Mouse (Mus musculus) olfactory bulb, adult 2 months (tissue): ENCODE results near the gene Gm19410.

ENCODE experiments used
- CTCF ChIP-seq: fragments of 200-500 bp; IDR thresholded peaks from 2 replicates; pipeline ENCODE4 v1.5.1; 2012; ENCODE audit warnings: low read depth, mild to moderate bottlenecking, low read length, moderate library complexity; ENCODE audit not compliant: insufficient read depth
- POLR2A ChIP-seq: fragments of 200-500 bp; IDR thresholded peaks from 2 replicates; pipeline ENCODE4 v1.6.1; 2012; ENCODE audit warnings: mild to moderate bottlenecking, low read depth, low read length, moderate library complexity; ENCODE audit not compliant: insufficient read depth

GRCm38 (mm10) chr8:35773508-35773907 is 7.9 kb downstream of the Gm19410 start:
- TF ChIP-seq POLR2A (no peak), CTCF (no peak)
